Mouse (Mus musculus) naive thymus-derived CD4-positive, alpha-beta T cell, adult 2 months (primary cell): ENCODE measurements around the gene Sh3d19.

Experiments
- DNase-seq: peaks from one replicate; pipeline ENCODE4 v3.0.0-alpha.2; 2011; ENCODE audit warnings: low read depth

The Sh3d19 gene

DNA sequence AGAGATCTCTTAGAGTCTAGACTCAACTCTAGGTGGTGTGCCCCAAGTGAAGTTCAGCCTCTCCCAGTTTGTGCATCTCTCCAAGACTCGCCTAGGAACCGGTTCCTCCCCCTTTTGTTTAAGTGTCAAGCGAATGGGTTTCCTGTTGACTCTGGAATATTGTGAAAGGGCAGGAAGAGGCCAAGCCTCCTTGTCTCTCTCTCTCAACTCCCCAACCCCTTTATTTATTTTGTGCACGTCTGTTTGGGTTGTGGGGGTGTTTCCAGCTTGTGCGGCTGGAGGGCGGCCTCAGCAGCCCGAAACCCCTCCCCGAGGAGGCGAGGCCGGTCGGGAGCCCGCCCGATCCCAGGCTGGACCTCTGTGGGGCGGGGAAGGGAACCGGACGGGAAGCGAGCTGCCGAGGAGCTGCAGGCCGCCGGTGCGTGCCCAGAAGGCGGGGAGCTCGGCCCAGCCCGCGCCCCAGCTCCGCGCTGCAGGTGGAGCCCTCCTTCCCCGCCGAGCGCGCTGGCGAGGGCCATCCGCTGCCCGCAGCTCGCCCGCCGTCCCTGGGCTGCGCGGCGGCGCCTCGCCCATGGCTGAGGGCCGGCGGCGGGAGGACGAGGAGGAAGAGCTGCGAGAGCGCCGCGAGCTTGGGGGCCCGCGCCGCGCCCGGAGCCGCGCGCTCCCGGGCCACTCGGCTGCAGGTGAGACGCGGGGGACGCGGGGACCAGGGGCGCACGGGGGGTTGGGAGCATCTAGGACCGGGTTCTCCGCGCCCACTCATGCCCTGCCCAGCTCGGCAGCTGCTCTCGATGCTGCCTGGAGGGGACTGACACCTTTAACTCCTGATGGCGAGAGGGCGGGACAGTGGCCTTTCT is at the start of gene Sh3d19:
Gene Sh3d19, plus strand, starts transcription at position 368 of the 857 bp plus-strand sequence.
- DNase-seq: no peak

DNA sequence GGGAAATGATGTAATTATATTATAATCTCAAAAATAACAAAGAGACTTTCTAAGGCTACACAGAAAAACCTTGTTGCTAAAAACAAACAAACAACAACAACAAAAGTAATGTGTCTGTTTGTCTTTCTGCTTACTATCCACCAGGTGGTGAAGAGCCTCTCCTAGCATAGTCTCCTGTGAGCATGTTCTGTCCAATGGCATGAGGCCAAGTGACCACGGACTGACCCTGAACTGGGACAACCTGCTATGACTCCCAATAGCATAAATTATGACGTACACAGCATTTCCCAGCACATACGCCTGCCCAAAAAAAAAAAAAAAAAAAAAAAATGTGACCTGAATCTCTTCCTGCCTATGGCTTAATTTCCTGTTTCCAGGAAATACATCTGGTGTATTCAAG is 48.6 kb upstream of the Sh3d19 start:
- DNase-seq: no peak

DNA sequence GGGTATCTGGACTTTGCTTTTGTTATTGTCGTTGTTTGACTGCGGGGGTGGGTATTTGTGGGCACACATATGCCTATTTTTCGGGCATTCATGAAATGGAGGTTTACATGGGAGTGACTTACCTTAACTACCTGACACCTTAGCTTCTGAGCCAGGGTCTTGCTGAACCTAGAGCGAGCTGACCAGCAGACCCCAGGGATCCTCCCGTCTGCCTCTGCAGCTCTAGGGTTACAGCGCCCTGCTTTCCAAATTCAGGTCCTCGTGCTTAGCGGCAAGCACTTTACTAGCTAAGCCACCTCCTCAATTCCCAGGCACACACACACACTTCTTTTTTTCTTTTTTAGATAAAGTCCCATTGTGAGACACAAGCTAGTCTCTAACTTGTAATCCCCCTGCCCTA is 47.6 kb upstream of the Sh3d19 start:
- no peak for DNase-seq

DNA sequence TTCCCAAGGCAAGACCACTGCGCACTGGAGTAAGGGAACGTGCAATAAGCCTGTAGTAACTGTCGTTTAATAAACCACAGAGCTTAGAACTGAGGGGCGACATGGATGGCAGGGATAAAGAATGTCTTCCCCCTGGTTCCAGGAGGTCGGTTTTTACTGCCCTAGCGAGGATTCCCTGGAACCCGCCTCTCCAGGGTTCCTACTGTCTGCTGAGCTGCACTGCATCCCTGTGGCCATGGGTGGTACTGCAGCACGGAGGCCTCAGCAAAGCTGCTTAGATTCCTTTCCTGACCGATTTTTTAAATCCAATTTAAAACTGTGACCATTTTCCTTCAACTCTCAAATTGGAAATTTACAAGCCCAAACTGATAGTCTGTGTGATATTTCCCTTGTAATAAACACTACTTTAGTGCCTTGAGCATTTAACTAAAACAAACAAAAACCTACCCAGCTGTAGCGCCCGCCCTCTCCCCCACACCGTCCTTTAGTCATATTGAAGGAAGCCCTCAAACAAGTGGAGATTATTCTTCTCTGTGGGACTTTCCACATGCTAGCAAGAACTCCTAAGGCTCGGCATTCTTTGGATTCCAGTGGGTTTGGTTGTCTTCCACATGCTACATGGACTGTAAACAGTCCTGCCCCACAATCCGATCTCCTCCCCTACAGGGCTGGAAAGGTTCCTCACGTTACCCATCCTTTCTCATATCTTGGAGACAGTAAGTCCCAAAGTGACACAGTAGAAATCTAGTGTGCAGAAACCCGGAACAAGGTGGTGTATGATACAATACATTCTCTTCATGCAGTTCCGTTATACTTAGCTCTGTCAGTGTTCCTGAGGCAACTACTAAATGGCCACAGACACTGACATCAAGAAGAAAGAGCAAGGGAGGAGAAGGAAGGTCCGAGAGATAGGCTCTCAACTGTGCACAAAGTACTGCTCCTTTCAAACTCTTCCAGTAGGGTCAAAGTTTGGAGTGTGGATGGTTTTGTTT is 46.7 kb upstream of the Sh3d19 start:
- DNase-seq: peak; percentile 29

DNA sequence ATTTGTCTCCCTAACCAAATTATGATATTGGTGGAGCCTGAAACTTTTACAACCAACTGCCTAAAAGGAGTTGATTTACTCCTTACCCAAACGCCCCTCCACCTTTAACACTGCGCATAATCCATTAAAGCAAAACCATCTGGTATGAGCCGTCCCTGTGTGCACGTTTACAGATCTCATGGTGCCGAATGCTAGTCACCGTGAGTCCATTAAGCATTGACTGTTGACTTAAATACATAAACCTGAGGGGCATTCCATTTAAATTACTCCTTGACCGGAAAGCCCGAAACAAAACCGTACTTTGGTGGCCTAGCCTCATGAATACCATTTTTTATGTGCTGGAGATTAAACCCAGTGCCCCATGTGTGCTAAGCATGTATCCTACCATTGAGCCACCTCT is 43.6 kb upstream of the Sh3d19 start:
- no peak for DNase-seq

DNA sequence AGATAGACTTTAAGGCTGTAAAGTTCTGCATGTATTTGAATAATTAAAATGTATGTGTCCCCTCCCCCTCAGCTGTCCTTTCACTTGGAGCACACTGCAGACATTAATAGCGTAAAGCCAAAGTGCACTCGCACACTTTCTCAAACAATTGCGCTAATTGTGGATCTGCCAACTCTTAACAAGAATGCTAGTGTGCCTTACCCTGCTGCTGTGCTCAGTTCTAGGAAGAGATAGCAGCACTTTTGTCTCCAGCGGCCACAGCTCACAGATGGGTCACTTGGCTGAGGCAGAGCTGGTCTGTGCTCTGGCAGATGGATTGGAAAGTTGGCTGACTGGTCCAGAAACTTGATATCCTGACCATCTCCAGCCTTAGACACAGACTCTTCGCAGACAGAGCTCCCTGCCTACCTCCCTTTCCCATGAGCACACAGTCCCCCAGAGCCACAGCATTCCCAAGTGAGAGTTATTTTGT is 42.7 kb upstream of the Sh3d19 start:
- no peak for DNase-seq

DNA sequence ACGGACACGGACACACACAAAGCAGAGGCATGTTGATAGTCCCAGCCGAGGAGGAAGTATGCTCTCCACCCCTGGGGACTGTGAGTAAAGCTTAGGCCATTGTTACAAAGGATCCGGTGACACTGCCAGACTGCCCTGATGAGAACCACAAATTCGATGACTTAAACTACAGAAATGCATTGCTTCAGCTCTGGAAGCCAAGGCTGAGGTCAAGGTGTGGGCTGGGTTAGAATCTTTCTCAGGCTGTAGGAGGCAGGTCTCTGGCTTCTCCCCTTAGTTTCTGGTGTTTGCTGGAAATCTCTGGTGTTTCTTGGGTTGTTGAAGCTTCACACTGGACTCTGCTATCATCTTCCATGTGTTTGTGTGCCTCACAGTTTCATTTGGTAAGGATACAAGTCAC is 41.2 kb upstream of the Sh3d19 start:
- no peak for DNase-seq

DNA sequence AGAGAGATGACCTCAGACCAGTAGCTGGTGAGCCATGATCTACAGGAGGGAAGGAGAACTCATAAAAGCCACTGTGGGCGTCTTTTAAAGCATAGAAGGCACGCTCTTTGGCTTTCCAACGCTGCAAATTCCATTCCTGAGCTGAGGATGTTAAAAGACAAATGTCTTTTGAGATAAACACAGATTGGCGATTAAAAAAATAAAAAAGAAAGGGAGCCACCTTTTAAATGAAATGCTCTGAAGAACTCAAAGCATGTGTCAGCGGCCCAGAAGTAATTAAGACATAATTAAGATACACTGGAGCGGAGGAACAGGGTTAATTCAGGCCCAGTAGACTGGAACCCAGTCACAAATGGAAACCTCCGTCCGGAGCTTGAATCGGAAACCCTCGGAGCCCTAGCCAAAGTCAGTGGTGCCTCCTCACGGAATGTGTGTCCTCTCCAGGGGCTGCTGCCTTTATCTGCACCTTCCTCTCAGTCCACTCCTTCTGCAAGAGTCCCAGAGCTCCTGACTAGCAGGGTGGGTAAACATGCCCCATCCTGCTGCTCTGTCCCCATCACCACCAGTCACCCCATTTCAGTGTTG is 40.1 kb upstream of the Sh3d19 start:
- DNase-seq: no peak

DNA sequence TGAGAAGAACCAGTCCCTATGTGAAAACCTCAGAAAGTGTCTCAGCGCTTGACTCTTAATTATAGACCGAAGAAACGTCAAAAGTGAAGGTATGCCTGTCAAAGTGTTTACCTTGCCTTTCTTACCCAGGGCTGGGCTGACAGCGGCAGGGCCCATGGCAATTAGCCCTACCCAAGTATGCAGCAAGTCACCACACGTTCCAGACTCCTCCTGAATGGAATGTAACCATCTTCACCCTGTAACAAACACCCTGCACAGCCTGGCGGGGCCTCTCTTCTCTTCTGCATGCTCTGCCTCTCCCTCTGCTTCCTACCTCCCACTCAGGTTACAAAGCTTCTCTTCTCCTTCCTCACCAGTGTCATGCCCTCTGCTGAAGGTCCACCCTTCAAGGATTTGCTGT is 39.0 kb upstream of the Sh3d19 start:
- no peak for DNase-seq

DNA sequence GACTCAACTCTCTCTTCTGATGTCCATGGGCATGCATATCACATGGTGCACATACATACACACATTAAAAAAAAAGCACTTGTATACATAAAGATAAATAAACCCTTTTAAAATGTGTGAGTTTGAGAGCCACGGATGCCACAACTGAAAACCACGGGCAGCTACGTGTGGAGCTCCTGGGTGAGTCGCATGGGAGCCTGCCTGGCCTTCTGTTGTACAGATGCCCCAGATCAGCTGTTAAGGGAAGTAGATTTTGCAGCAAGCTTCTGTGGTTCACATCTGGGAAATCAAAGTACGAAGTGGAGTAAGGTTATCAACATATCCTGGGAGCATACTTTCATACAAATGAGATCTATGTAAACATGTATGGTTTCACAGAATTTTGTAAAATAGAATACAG is 37.3 kb upstream of the Sh3d19 start:
- no peak for DNase-seq

DNA sequence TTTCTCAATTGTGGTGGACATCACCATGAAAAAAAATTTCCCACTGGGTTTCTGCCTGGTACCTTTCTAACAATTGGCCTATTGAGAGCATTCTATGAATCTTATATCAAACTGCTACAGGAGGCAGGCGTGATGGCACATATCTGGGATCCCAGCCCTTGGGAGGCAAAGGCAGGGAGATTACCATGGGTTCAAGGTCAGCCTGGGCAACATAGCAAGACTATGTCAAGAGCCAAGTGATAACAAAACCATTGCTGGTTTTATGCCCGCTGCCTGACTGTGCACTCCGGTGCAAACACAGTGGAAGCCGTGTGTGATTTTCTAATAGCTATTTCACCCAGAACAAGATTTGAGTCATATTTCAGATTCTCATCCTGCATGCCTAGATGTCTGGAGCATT is 20.0 kb upstream of the Sh3d19 start:
- no peak for DNase-seq

DNA sequence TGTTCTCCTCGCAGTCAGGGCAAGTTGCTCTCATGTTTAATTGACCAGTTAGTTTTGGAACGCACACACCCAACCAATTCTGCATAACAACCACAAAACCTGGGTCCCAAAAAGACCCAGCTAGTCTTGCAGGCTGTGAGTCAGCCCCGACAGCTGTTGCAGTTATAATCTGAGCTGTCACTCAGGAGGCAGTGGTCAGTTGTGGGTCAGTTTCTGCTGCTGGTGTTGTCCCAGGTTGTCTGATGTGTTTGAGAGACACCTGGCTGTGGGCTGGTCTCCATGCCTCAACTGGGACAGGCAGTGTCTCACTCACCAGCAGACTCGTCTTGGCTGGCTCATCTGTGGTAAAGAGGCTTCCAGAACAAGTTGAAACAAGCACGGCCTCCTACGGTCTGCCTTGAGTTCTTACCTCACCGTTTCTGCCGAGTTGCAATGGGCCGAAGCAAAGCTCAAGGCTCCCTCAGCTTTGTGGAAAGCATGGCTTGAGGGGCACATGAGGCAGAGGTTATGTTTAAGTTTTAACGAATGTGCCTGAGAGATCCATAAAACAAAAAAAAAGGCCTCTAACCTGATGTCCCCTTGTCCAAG is 18.1 kb upstream of the Sh3d19 start:
- no peak for DNase-seq

DNA sequence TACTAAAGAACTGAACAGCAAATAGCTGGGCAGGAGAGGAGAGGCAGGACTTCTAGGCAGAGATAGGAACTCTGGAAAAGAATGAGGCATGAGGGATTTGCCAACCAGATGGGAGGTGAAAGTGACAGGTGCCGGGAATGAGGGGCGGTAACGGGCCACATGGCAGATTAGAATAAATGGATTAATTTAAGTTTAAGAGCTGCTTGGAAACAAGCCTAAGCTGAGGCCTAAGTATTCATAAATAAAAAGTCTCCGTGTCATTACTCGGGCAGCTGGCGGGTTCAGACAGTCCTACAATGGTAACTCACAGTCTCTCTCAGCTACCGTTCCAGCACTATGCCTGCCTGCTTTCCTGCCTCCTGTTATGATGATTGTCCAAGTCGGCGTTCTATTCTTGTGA is 15.6 kb upstream of the Sh3d19 start:
- no peak for DNase-seq

DNA sequence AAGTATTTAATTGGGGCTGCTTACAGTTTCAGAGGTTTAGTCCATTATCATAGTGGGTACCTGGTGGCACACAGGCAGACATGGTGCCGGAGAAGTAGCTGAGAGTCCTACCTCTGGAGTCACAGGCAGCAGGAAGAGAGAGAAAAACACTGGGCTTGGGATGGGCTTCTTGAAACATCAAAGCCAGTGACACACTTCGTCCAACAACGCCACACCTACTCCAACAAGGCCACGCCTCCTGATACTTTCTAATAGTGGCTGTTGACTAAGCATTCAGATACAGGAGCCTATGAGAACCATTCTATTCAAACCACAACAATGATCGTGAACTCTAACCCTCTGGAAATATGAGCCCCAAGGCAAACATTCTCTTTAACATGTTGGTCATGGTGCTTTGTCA is 15.2 kb upstream of the Sh3d19 start:
- no peak for DNase-seq

DNA sequence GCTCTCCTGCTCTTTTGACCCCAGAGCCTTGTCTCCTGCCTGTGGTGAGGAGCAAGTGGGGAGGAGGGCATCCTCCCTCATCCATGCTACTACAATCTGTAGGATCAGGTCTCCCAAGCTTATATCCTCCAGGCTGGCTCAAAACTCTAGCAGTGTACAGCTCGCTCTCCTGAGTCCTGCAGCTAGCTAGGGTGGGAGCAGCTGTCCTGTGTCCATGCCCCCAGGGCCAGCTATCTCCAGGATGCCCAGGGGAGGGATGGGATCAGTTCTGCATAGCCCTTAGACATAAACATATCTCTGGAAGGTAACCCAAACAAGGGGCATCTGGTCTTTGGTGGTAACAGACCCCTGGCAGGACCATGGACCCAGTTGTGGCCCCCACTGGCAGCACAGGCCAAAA is 11.2 kb upstream of the Sh3d19 start:
- no peak for DNase-seq

DNA sequence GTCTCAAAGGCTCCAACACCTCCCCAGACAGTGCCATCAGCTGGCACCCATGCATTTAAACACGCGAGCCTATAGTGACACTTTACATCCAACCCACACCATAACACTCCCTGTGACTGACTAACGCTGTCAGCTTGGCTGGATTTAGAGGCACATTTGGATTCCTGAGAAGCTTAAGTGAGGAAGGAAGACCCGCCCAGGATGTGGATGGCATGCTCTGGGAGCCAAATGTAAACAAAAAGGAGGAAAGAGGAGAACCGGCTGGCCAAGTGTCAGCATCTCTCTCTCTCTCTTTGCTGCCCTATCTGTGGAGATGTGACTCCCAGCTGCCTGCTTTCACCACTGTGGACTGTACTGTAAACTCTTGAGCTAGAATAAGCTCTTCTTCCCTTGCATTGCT is 9.8 kb upstream of the Sh3d19 start:
- DNase-seq: no peak

DNA sequence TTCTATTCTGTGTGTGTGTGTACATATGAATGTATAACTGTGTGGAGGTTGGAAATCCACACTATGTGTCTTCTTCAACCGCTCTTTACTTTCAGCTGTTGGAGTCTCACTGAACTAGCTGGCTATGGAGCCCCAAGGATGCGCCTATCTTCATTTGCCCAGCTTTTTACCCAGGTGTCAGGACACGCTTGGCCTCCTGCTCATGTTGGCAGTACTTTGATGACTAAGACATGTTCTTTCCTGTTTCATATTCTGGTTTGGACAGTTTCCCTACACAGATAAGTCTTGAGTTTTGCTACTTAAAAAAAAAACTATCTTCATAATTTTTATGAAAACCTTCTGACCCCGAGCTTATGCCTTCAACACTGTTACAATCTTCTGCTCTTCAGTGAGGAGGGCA is 5.4 kb upstream of the Sh3d19 start:
- DNase-seq: no peak

DNA sequence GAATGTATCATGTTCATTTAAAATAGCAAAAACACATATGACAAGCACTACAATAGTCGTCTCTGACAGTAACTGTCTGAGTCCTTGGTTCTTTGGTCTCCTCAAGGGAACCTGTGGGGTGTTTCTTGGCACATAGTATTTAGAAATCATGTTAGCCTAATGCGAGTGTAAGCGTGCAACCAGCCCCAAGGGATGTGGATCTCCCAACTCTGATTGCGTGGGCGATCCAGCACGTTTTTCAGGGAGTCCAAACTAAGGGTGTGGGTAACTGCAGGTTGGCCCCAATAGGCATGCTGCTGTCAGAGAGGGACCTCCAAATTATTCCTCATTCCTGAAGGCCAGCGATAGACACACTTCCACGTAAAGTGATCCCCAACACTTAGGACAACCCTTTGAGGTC is 1.9 kb upstream of the Sh3d19 start:
- no peak for DNase-seq

DNA sequence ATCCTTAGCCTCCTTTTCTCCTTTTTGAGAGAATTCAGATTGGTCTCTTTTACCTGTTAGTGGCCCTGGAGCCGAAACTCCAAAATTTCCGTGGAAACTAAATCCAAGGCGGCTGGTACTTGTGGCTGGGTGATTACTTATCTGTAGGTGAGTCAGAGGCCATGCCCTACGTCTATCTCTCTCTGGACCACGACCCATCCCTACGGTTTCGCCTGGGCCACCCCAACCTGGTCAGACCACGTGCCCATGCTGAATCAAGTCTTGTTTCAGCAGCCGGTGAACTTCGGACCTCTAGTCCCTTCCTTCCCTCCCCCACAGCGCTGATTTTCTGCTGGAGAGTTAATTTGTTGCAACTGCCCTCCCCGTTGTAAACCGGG is 678 bp downstream of the Sh3d19 start:
- DNase-seq: no peak

DNA sequence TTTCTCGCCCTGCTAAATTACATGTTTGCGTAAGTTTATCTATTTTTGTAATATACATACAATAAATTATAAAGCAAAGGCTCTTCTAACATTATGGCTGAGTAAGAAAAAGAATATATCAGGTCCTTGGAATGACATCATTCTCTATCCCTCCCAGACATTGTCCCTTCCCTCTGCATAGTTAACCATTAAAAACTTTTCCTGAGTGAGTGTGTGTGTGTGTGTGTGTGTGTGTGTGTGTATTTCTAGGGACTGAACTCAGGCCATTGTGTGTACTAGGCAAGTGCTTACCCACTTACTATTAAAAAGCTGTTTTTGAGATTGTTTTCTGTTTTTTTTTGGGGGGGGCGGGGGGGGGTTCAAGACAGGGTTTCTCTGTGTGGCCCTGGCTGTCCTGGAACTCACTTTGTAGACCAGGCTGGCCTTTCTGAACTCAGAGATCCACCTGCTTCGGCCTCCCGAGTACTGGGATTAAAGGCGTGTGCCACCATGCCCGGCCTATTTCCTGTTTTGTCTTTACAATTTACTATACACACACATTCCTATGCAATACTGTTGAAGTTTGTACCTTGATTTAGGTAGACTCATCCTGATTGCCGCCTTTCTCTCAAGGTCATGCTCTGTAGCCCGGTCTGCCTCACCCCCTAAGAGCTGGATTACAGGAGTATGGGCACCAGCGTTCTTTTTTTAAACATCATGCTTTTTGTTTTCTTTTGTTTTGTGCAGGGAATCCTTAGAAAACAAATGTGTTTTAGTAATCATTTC is 2.6 kb downstream of the Sh3d19 start:
- DNase-seq: no peak

DNA sequence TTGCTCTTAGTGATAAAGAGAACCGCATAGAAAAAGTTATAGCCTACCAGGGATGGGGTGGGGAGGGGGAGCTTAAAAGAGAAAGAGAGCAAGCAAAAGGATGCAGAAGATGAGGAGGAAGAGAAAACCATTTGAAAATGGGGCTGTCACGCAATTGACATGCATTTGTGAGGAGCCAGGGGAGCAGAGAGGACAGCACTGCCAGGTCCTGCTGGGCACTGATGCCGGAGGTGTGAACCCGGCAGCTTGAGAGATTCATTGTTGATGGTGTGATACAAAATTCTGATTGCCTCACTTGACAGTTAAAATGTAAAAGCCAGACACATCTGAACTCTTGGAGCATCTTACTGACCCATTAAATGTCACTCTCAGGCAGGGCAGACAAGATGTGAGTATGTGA is 3.5 kb downstream of the Sh3d19 start:
- DNase-seq: no peak

DNA sequence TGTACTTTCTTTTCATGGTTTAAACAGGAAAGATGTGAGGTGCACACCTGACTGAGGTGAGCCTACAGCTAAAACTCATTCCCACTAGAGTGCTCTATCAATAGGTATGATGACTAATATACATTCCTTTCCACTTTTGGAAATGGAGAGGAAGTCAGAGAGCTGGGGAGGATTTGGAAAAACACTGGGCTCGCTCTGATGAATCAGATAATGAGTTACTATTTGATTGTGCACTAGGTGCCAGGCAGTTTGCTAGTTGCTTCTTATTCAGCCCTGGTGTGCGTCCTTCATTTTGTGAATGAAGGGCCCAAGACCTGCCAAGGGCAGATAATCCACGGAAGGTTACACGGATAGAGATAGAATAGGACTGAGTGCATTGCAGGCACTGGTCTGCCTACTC is 9.1 kb downstream of the Sh3d19 start:
- DNase-seq: no peak
